Mouse (Mus musculus) midbrain, embryonic 16.5 days (tissue): Measurements from ENCODE around the gene Kcng3. TPM values are rescaled to one million over a fixed set of nuclear protein-coding genes. Genes with fewer than 3 reads are reported as not detected.

Experiments
- ATAC-seq: fragments of 200-750 bp; cut with Nextera tagmentation; 2 replicates; pipeline ENCODE4 v1.8.0; 2017; ENCODE audit warnings: moderate TSS enrichment
- H3K27ac ChIP-seq: fragments of 300-500 bp; sonication (generic); 2 replicates; pipeline ENCODE4 v1.5.1; 2014; ENCODE audit warnings: mild to moderate bottlenecking, low read length, mixed read lengths
- H3K27me3 ChIP-seq: fragments of 300-500 bp; sonication (generic); 2 replicates; pipeline ENCODE4 v1.6.1; 2014; ENCODE audit warnings: low read depth, low read length, mixed read lengths; ENCODE audit not compliant: control insufficient read depth, insufficient read depth
- H3K36me3 ChIP-seq: fragments of 300-500 bp; sonication (generic); 2 replicates; pipeline ENCODE4 v1.6.1; 2014; ENCODE audit warnings: mild to moderate bottlenecking, low read length, moderate library complexity, mixed read lengths; ENCODE audit not compliant: control insufficient read depth, insufficient read depth
- H3K4me1 ChIP-seq: fragments of 300-500 bp; sonication (generic); 2 replicates; pipeline ENCODE4 v1.6.1; 2014; ENCODE audit warnings: mild to moderate bottlenecking, low read length, mixed read lengths; ENCODE audit not compliant: control insufficient read depth, insufficient read depth
- H3K4me2 ChIP-seq: fragments of 300-500 bp; sonication (generic); 2 replicates; pipeline ENCODE4 v1.6.1; 2014; ENCODE audit warnings: mild to moderate bottlenecking, low read length, mixed read lengths
- H3K4me3 ChIP-seq: fragments of 300-500 bp; sonication (generic); 2 replicates; pipeline ENCODE4 v1.5.1; 2014; ENCODE audit warnings: low read depth, mild to moderate bottlenecking, low read length, moderate library complexity, mixed read lengths
- H3K9ac ChIP-seq: fragments of 300-500 bp; sonication (generic); 2 replicates; pipeline ENCODE4 v1.6.1; 2014; ENCODE audit warnings: low read depth, low read length, mixed read lengths
- H3K9me3 ChIP-seq: fragments of 300-500 bp; sonication (generic); replicated peaks from 2 replicates; pipeline ENCODE4 v1.6.1; 2014; ENCODE audit warnings: mild to moderate bottlenecking, low read length, mixed read lengths; ENCODE audit not compliant: control insufficient read depth, poor library complexity, severe bottlenecking
- WGBS: fragments of 180-500 bp; shearing (Covaris S2); extraction: QIAGEN DNeasy Blood & Tissue Kit; methylation state at CpG from one replicate; pipeline ENCODE4 v1.1.7; 2014; 5-methylcytosine and 5-hydroxymethylcytosine counted together
- polyA plus RNA-seq: library from polyadenylated mRNA; unstranded; fragments of >200 nt; fragmentation: Nextera tagmentation; extraction: Ambion mirVana; gene quantifications from 2 replicates; pipeline ENCODE4 v1.2.1, GENCODE M21; 2015

The Kcng3 gene
- polyA plus RNA-seq, 1 experiment from 2014 or later, result 0.10 TPM

GRCm38 (mm10) chr17:83567375-83567774 lies 64.3 kb downstream of the Kcng3 start:
- Histone ChIP-seq H3K9ac (no peak overlapping the region), H3K9me3 (no peaks in the 10 kb centered on the region), H3K27ac (no peak overlapping the region), H3K27me3 (no peaks in the 10 kb centered on the region), H3K4me3 (no peak overlapping the region), H3K36me3 (no peaks in the 10 kb centered on the region), H3K4me2 (no peak overlapping the region), H3K4me1 (no peaks in the 10 kb centered on the region)
- ATAC-seq, result no peak
- 32% methylated on average over 8 of the region's 8 CpGs for WGBS

- Histone ChIP-seq H3K9me3 (no peaks in the 10 kb centered on the region), H3K4me1 (no peaks in the 10 kb centered on the region), H3K27ac (no peak overlapping the region), H3K4me3 (no peak overlapping the region), H3K36me3 (no peaks in the 10 kb centered on the region), H3K9ac (no peak overlapping the region), H3K4me2 (no peak overlapping the region), H3K27me3 (no peaks in the 10 kb centered on the region)
- WGBS, result 55% methylated on average over 4 of the region's 4 CpGs
- peak; percentile 58; the same call in 1 of the 2 replicates for ATAC-seq
These were observed 66.2 kb downstream of the Kcng3 start for GRCm38 (mm10) chr17:83565506-83565905.

GRCm38 (mm10) chr17:83564119-83564820 lies 67.4 kb downstream of the Kcng3 start:
- Histone ChIP-seq H3K4me3 (no peak overlapping the region), H3K27me3 (no peaks in the 10 kb centered on the region), H3K4me2 (no peak overlapping the region), H3K27ac (no peak overlapping the region), H3K9ac (no peak overlapping the region), H3K36me3 (no peaks in the 10 kb centered on the region), H3K4me1 (no peaks in the 10 kb centered on the region), H3K9me3 (no peaks in the 10 kb centered on the region)
- no peak for ATAC-seq
- 69% methylated on average over 12 of the region's 12 CpGs for WGBS

- H3K36me3 ChIP-seq, result no peaks in the 10 kb centered on the region
- H3K4me1 ChIP-seq, result no peaks in the 10 kb centered on the region
- H3K9me3 ChIP-seq, result no peaks in the 10 kb centered on the region
- no peak for ATAC-seq
- H3K4me3 ChIP-seq, result no peak overlapping the region
- no peaks in the 10 kb centered on the region for H3K27me3 ChIP-seq
- no peak overlapping the region for H3K4me2 ChIP-seq
- H3K9ac ChIP-seq, result no peak overlapping the region
- no peak overlapping the region for H3K27ac ChIP-seq
- WGBS, result 47% methylated on average over 10 of the region's 10 CpGs
These were observed 68.0 kb downstream of the Kcng3 start for GRCm38 (mm10) chr17:83563703-83564111.

- 91% methylated on average over 5 of the region's 5 CpGs for WGBS
- H3K9me3 ChIP-seq, result no peaks in the 10 kb centered on the region
- H3K4me1 ChIP-seq, result no peaks in the 10 kb centered on the region
- no peak for ATAC-seq
- H3K27me3 ChIP-seq, result no peaks in the 10 kb centered on the region
- H3K4me2 ChIP-seq, result no peak overlapping the region
- no peak overlapping the region for H3K9ac ChIP-seq
- no peak overlapping the region for H3K4me3 ChIP-seq
- no peak overlapping the region for H3K27ac ChIP-seq
- no peaks in the 10 kb centered on the region for H3K36me3 ChIP-seq
These were observed 69.3 kb downstream of the Kcng3 start for GRCm38 (mm10) chr17:83562153-83563010.

GRCm38 (mm10) chr17:83559081-83559480 lies 72.6 kb downstream of the Kcng3 start:
- H3K27me3 ChIP-seq, result no peaks in the 10 kb centered on the region
- no peak overlapping the region for H3K4me3 ChIP-seq
- no peak overlapping the region for H3K4me2 ChIP-seq
- H3K36me3 ChIP-seq, result no peaks in the 10 kb centered on the region
- H3K9me3 ChIP-seq, result no peaks in the 10 kb centered on the region
- WGBS, result 43% methylated on average over 8 of the region's 8 CpGs
- no peaks in the 10 kb centered on the region for H3K4me1 ChIP-seq
- no peak overlapping the region for H3K27ac ChIP-seq
- no peak for ATAC-seq
- H3K9ac ChIP-seq, result no peak overlapping the region

- 94% methylated on average over 11 of the region's 11 CpGs for WGBS
- H3K4me1 ChIP-seq, result no peaks in the 10 kb centered on the region
- no peak overlapping the region for H3K27ac ChIP-seq
- no peak overlapping the region for H3K4me2 ChIP-seq
- no peak overlapping the region for H3K9ac ChIP-seq
- H3K27me3 ChIP-seq, result no peaks in the 10 kb centered on the region
- no peak overlapping the region for H3K4me3 ChIP-seq
- no peaks in the 10 kb centered on the region for H3K36me3 ChIP-seq
- no peak for ATAC-seq
- no peaks in the 10 kb centered on the region for H3K9me3 ChIP-seq
These were observed 75.9 kb downstream of the Kcng3 start for GRCm38 (mm10) chr17:83555836-83556235.

GRCm38 (mm10) chr17:83554997-83555396 lies 76.7 kb downstream of the Kcng3 start:
- Histone ChIP-seq H3K4me2 (no peak overlapping the region), H3K9ac (no peak overlapping the region), H3K9me3 (no peaks in the 10 kb centered on the region), H3K27me3 (no peaks in the 10 kb centered on the region), H3K27ac (no peak overlapping the region), H3K36me3 (no peaks in the 10 kb centered on the region), H3K4me3 (no peak overlapping the region), H3K4me1 (no peaks in the 10 kb centered on the region)
- 90% methylated on average over 7 of the region's 7 CpGs for WGBS
- ATAC-seq, result no peak
